ENCODE assay signal across 18 mouse cellular contexts in genomic region chr3:50845311-50845710, GRCm38 (mm10).
A peak's percentile ranks its signal among the peaks of the same experiment; 100 is the strongest.
DNase-seq lines count a peak whose midpoint lies in the region; ATAC-seq lines count a peak whose summit lies in the region.
"Had no signal": no experiment of that assay in that cellular context is flagged by ENCODE, and none has a peak within 500 bp of the region (broad histone marks: within the 10 kb centered on the region; RNA-seq: fewer than 3 reads in every experiment).

No protein-coding gene starts in this region.

- 11% methylated on average over 2 of the region's 2 CpGs for WGBS in forebrain, embryonic 13.5 days
- WGBS in forebrain, embryonic 10.5 days, result 35% methylated on average over 2 of the region's 2 CpGs
- 26% methylated on average over 2 of the region's 2 CpGs for WGBS in midbrain, embryonic 12.5 days
- WGBS in midbrain, embryonic 10.5 days, result 58% methylated on average over 2 of the region's 2 CpGs
- 5% methylated on average over 2 of the region's 2 CpGs for WGBS in embryonic facial prominence, embryonic 13.5 days
- 13% methylated on average over 2 of the region's 2 CpGs for WGBS in midbrain, embryonic 16.5 days

- no peak for DNase-seq in forebrain, embryonic 10.5 days (ENCODE audit: extremely low spot score, low spot score)
- no peak for DNase-seq in midbrain, embryonic 10.5 days (ENCODE audit: low spot score)
- DNase-seq in lung, adult 18-20 months, result no peak
- no peak for DNase-seq in urinary bladder, postnatal 10 days (ENCODE audit: low spot score)
- DNase-seq: B cell, adult 2 months; cerebellum, adult 18-20 months; cerebellum, postnatal 36 days; gastrocnemius, postnatal 36 days; kidney, adult 2 months; kidney, postnatal 14 days; layer of hippocampus, postnatal 36 days; liver, postnatal 0 days; right cerebral cortex, postnatal 4 days had no signal

- no peak overlapping the region for H3K4me2 ChIP-seq in forebrain, embryonic 13.5 days
- H3K4me2 ChIP-seq in midbrain, embryonic 12.5 days (replicated peaks), result 0 out of 2 replicates have a peak overlapping the region, but pooled peaks have one; percentile 9
- peak overlapping the region; percentile 37; the same call in 1 of the 2 replicates for H3K4me2 ChIP-seq in embryonic facial prominence, embryonic 13.5 days
- H3K4me2 ChIP-seq in midbrain, embryonic 16.5 days (ENCODE audit: low read length), result no peak overlapping the region

- H3K36me3 ChIP-seq in forebrain, embryonic 13.5 days (ENCODE audit: poor library complexity, severe bottlenecking), result no peaks in the 10 kb centered on the region
- no peaks in the 10 kb centered on the region for H3K36me3 ChIP-seq in forebrain, embryonic 10.5 days (replicated peaks)
- H3K36me3 ChIP-seq in midbrain, embryonic 12.5 days, result no peaks in the 10 kb centered on the region
- H3K36me3 ChIP-seq in midbrain, embryonic 10.5 days, result no peaks in the 10 kb centered on the region
- no peaks in the 10 kb centered on the region for H3K36me3 ChIP-seq in embryonic facial prominence, embryonic 13.5 days
- H3K36me3 ChIP-seq in midbrain, embryonic 16.5 days (ENCODE audit: control insufficient read depth, insufficient read depth, low read length), result no peaks in the 10 kb centered on the region

- H3K27me3 ChIP-seq in forebrain, embryonic 13.5 days, result no peaks in the 10 kb centered on the region
- H3K27me3 ChIP-seq in forebrain, embryonic 10.5 days (ENCODE audit: poor library complexity, severe bottlenecking), result no peaks in the 10 kb centered on the region
- no peaks in the 10 kb centered on the region for H3K27me3 ChIP-seq in midbrain, embryonic 12.5 days
- H3K27me3 ChIP-seq in midbrain, embryonic 10.5 days (ENCODE audit: low read depth, poor library complexity, severe bottlenecking), result no peaks in the 10 kb centered on the region
- H3K27me3 ChIP-seq in embryonic facial prominence, embryonic 13.5 days, result no peaks in the 10 kb centered on the region
- no peaks in the 10 kb centered on the region for H3K27me3 ChIP-seq in midbrain, embryonic 16.5 days (ENCODE audit: control insufficient read depth, insufficient read depth, low read depth, low read length)

- peak; percentile 50 for ATAC-seq in forebrain, embryonic 13.5 days
- ATAC-seq in midbrain, embryonic 12.5 days (ENCODE audit: low FRiP score, low read depth), result 0 out of 2 replicates have a peak, but pooled peaks have one; percentile 14
- peak; percentile 20; the same call in 1 of the 2 replicates for ATAC-seq in embryonic facial prominence, embryonic 13.5 days (ENCODE audit: insufficient number of reproducible peaks, insufficient read depth, low FRiP score, low TSS enrichment, low read depth)
- peak; percentile 26; the same call in 1 of the 2 replicates for ATAC-seq in midbrain, embryonic 16.5 days
- ATAC-seq: liver, postnatal 0 days had no signal

- no peak overlapping the region for H3K9ac ChIP-seq in forebrain, embryonic 13.5 days
- H3K9ac ChIP-seq in midbrain, embryonic 12.5 days (replicated peaks), result no peak overlapping the region
- H3K9ac ChIP-seq in embryonic facial prominence, embryonic 13.5 days, result no peak overlapping the region
- H3K9ac ChIP-seq in midbrain, embryonic 16.5 days (ENCODE audit: low read depth, low read length), result no peak overlapping the region
- H3K9ac ChIP-seq: liver, postnatal 0 days had no signal

- H3K9me3 ChIP-seq in forebrain, embryonic 13.5 days (replicated peaks), result no peaks in the 10 kb centered on the region
- no peaks in the 10 kb centered on the region for H3K9me3 ChIP-seq in forebrain, embryonic 10.5 days
- no peaks in the 10 kb centered on the region for H3K9me3 ChIP-seq in midbrain, embryonic 12.5 days
- no peaks in the 10 kb centered on the region for H3K9me3 ChIP-seq in midbrain, embryonic 10.5 days (replicated peaks)
- no peaks in the 10 kb centered on the region for H3K9me3 ChIP-seq in embryonic facial prominence, embryonic 13.5 days
- no peaks in the 10 kb centered on the region; the same call in 1 of the 2 replicates for H3K9me3 ChIP-seq in midbrain, embryonic 16.5 days (replicated peaks; ENCODE audit: control insufficient read depth, low read length, poor library complexity, severe bottlenecking)

- H3K4me3 ChIP-seq in forebrain, embryonic 13.5 days, result no peak overlapping the region
- no peak overlapping the region for H3K4me3 ChIP-seq in forebrain, embryonic 10.5 days
- H3K4me3 ChIP-seq in midbrain, embryonic 12.5 days, result no peak overlapping the region
- H3K4me3 ChIP-seq in midbrain, embryonic 10.5 days, result no peak overlapping the region
- no peak overlapping the region for H3K4me3 ChIP-seq in embryonic facial prominence, embryonic 13.5 days
- H3K4me3 ChIP-seq in midbrain, embryonic 16.5 days (ENCODE audit: low read depth, low read length), result no peak overlapping the region
- H3K4me3 ChIP-seq: layer of hippocampus, adult 2 months had no signal

- H3K27ac ChIP-seq in forebrain, embryonic 13.5 days, result no peak overlapping the region
- no peak overlapping the region for H3K27ac ChIP-seq in forebrain, embryonic 10.5 days
- H3K27ac ChIP-seq in midbrain, embryonic 12.5 days (replicated peaks), result peak overlapping the region; percentile 40; the same call in 1 of the 2 replicates
- H3K27ac ChIP-seq in midbrain, embryonic 10.5 days (replicated peaks), result no peak overlapping the region
- H3K27ac ChIP-seq in embryonic facial prominence, embryonic 13.5 days, result peak overlapping the region; percentile 51; the same call in 1 of the 2 replicates
- no peak overlapping the region for H3K27ac ChIP-seq in midbrain, embryonic 16.5 days (ENCODE audit: low read length)
- H3K27ac ChIP-seq: layer of hippocampus, adult 2 months had no signal

- H3K4me1 ChIP-seq in forebrain, embryonic 13.5 days, result peaks cover 12% of the 10 kb centered on the region
- peaks cover 13% of the 10 kb centered on the region for H3K4me1 ChIP-seq in forebrain, embryonic 10.5 days
- H3K4me1 ChIP-seq in midbrain, embryonic 12.5 days, result peaks cover 8% of the 10 kb centered on the region
- H3K4me1 ChIP-seq in midbrain, embryonic 10.5 days, result peaks cover 3% of the 10 kb centered on the region; the same call in 1 of the 2 replicates
- H3K4me1 ChIP-seq in embryonic facial prominence, embryonic 13.5 days, result peaks cover 20% of the 10 kb centered on the region
- H3K4me1 ChIP-seq in midbrain, embryonic 16.5 days (ENCODE audit: control insufficient read depth, insufficient read depth, low read length), result no peaks in the 10 kb centered on the region; the same call in 1 of the 2 replicates

Comparison
In these comparisons a context has a peak if more than half of its experiments do, and no peak if none do; other contexts are left out.
1. H3K27ac ChIP-seq: peak in midbrain, embryonic 12.5 days (single experiment) and embryonic facial prominence, embryonic 13.5 days (single experiment); none in forebrain, embryonic 13.5 days (single experiment), forebrain, embryonic 10.5 days (single experiment), midbrain, embryonic 10.5 days (single experiment) and midbrain, embryonic 16.5 days (single experiment).
2. H3K4me2 ChIP-seq: peak in midbrain, embryonic 12.5 days (single experiment) and embryonic facial prominence, embryonic 13.5 days (single experiment); none in forebrain, embryonic 13.5 days (single experiment) and midbrain, embryonic 16.5 days (single experiment).
3. Peak in every context shown above with its lines, with median percentiles within 50 percentile points of each other: ATAC-seq.